Mouse (Mus musculus) liver, embryonic 14.5 days (tissue): ENCODE results near the gene Nup205.

Experiments
- CTCF ChIP-seq: IDR thresholded peaks from 2 replicates; pipeline ENCODE4 v1.5.1; 2016; ENCODE audit warnings: antibody characterized with exemption, low read depth, control low read depth
- EP300 ChIP-seq: IDR thresholded peaks from 2 replicates; pipeline ENCODE4 v1.6.1; 2016; ENCODE audit warnings: antibody characterized with exemption, low read depth

- TF ChIP-seq CTCF, result no peak
- TF ChIP-seq EP300, result no peak
Observed at GRCm38 (mm10) chr6:35258922-35259321, 81.7 kb downstream of the Nup205 start.
